Mouse (Mus musculus): ENCODE measurements around the gene Smchd1. TPM values are rescaled to one million over a fixed set of nuclear protein-coding genes. Genes with fewer than 3 reads are reported as not detected.

The Smchd1 gene
- polyA plus RNA-seq (2012; rRNA removed), result 0.71 and 0.94 TPM in 2 replicates

GRCm38 (mm10) chr17:71474762-71475704 is at the start of gene Smchd1:
Gene Smchd1, minus strand, starts transcription at chr17:71475343.

GRCm38 (mm10) chr17:71459818-71460217 is 15.3 kb downstream of the Smchd1 start, which contains the start of gene Gm4707:
Gene Gm4707, minus strand, starts transcription at chr17:71459918.

GRCm38 (mm10) chr17:71311340-71312171 is 163.6 kb downstream of the Smchd1 start, which contains the start of gene Emilin2:
Gene Emilin2, minus strand, starts transcription at chr17:71311978.

Other genes with a start within 250 kb of the Smchd1 start
- 6.5 and 7.6 TPM in 2 replicates for gene Emilin2, start 163.4 kb downstream of the Smchd1 start, polyA plus RNA-seq (2012; rRNA removed)
- 0.08 and 0.16 TPM in 2 replicates for gene Gm4707, start 15.4 kb downstream of the Smchd1 start, polyA plus RNA-seq (2012; rRNA removed)
- 0.01 and 0.14 TPM in 2 replicates for gene Ndc80, start 51.5 kb upstream of the Smchd1 start, polyA plus RNA-seq (2012; rRNA removed)
- 0.04 TPM in 1 of 2 replicates, not detected in the other for gene Spdya, start 76.7 kb upstream of the Smchd1 start, polyA plus RNA-seq (2012; rRNA removed)
- 1.0 and 1.6 TPM in 2 replicates for gene Wdr43, start 140.6 kb upstream of the Smchd1 start, polyA plus RNA-seq (2012; rRNA removed)
- 0.35 and 0.95 TPM in 2 replicates for gene Togaram2, start 197.9 kb upstream of the Smchd1 start, polyA plus RNA-seq (2012; rRNA removed)

Measured in stomach, adult 2 months (tissue).